Mouse (Mus musculus): ENCODE data around the gene Trim40.

DNA sequence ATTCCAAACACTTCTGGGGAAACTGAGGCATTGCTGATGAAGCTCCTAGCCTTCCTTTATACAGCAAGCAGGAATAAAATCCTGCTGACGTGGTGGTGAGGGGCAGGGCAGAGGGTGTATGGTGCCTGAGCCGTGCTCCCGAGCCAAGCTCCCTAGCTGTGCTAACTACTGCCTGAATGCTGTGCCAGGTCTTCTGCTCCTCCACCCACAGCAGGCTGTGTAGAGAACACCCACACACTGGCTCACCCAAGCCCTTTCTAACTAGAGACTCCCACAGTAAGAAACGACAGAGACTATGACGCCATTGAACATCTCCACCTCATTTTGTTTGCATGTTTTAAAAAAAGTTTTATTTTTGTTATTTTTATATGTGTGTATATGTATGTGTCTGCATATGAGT, 10.1 kb upstream of the Trim40 start:
- TF ChIP-seq POLR2A (IDR thresholded peaks at IDR 0.05; ENCODE audit: borderline replicate concordance, extremely low read depth, insufficient read depth, insufficient read length, poor library complexity, severe bottlenecking) (no peak), CTCF (IDR thresholded peaks at IDR 0.05; ENCODE audit: borderline replicate concordance, extremely low read depth, insufficient read depth, insufficient read length) (no peak)
